Mouse (Mus musculus): ENCODE measurements around the gene Bax.

The Bax gene

DNA sequence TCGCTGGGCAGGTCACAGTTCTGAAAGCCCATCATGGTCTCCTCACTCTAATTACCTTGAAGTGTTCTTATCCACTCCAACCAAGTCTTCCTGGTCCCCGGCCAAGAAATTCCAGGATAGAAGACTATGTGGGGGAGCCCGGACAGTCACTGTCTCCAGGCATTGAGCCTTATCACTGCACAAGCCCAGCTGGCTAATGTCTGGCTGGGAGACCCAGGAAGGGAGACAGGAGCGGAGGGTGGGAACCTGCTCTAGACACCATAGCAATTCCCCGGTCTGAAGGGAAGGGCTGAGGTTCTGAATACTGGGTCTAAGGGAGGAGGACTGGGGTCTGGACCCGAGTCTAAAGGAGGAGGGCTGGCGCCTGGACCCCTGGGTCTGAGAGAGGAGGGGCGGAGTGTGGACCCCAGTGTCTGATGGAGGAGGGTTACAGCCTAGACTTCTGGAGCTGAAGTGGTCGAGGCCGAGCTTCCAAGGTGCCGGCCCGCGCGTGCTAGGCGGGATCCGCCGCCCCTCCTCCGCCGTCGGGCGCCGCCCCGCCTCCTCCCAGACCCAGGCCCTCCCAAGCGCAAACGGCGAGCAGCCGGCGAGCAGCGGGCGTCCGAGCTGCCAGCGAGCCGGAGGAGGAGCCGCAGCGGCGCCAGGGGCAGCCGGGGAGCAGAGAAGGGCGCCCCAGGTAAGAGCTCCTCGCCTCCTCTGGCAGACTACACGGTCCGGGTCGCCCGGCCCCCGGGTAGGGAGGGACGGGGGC lies 53.4 kb downstream of the Bax start, which contains the start of gene Ntf5:
Ntf5 (plus strand) TSS at position 583 of the 751 bp plus-strand sequence.
- DNase-seq = peak; percentile 29

DNA sequence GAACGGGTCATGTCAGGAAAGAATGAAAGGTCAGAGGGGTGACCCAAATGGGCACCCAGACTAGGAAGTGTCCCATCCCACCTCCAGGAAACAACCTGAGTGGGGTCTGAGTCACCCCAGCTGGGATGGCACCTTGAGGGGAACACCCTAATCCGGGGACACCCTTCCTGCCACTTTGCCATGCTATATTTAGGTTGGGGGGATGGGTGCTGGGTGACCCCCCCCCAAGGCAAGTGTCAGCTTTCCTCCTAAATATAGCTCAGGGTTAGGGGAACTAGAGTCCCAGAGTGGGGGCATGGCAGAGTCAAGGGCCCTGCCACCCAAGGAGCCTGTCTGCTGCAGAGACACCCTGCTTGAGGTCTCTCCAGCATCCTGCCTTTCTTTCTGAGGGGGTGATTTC lies 54.3 kb downstream of the Bax start:
- no peak for DNase-seq

All from thymus, postnatal 25 days (tissue).